Mouse (Mus musculus) CD4-positive, CD25-positive, alpha-beta regulatory T cell, adult 4 months (primary cell): ENCODE data around the gene Mast1. TPM values are rescaled to one million over a fixed set of nuclear protein-coding genes. Genes with fewer than 3 reads are reported as not detected.

Experiments
- ATAC-seq: one replicate; pipeline ENCODE4 v1.8.0; 2017
- polyA plus RNA-seq, 2 experiments: library from polyadenylated mRNA; unstranded; fragments of 100-300 nt; shearing (Covaris generic); gene quantifications; one replicate each; pipeline ENCODE4 v1.2.1; 2017

Mast1 gene
- polyA plus RNA-seq, 2 experiments from 2014 or later = 1.2 to 1.3 TPM

GRCm38 (mm10) chr8:84973079-84973478, 35.9 kb upstream of the Mast1 start:
- ATAC-seq = no peak

GRCm38 (mm10) chr8:84970913-84971312, 33.8 kb upstream of the Mast1 start:
- no peak for ATAC-seq

GRCm38 (mm10) chr8:84970135-84970790, 33.1 kb upstream of the Mast1 start:
- ATAC-seq = no peak

GRCm38 (mm10) chr8:84969241-84970134, 32.3 kb upstream of the Mast1 start, which contains the start of the genes Gm49661, Prdx2 and Rnaseh2a:
Gene Gm49661 (minus strand): TSS chr8:84969433.
Gene Prdx2 (plus strand): TSS chr8:84969587.
Gene Rnaseh2a (minus strand): TSS chr8:84969767.
- peak; percentile 39 for ATAC-seq

GRCm38 (mm10) chr8:84968650-84969049, 31.5 kb upstream of the Mast1 start:
- ATAC-seq = no peak

- ATAC-seq = no peak
These were observed 30.6 kb upstream of the Mast1 start for GRCm38 (mm10) chr8:84967532-84968304.

- ATAC-seq = no peak
These were observed 29.4 kb upstream of the Mast1 start for GRCm38 (mm10) chr8:84966603-84967002.

GRCm38 (mm10) chr8:84965731-84966291, 28.7 kb upstream of the Mast1 start:
- ATAC-seq = peak; percentile 94

- ATAC-seq = no peak
These were observed 26.8 kb upstream of the Mast1 start for GRCm38 (mm10) chr8:84963952-84964351.

GRCm38 (mm10) chr8:84959811-84960210, 22.7 kb upstream of the Mast1 start:
- ATAC-seq = no peak

- no peak for ATAC-seq
These were observed 19.6 kb upstream of the Mast1 start for GRCm38 (mm10) chr8:84956768-84957167.

- no peak for ATAC-seq
These were observed 15.6 kb upstream of the Mast1 start for GRCm38 (mm10) chr8:84952612-84953255.

GRCm38 (mm10) chr8:84949753-84950152, 12.6 kb upstream of the Mast1 start:
- no peak for ATAC-seq

- ATAC-seq = no peak
These were observed 10.0 kb upstream of the Mast1 start for GRCm38 (mm10) chr8:84947241-84947545.

- no peak for ATAC-seq
These were observed 9.5 kb upstream of the Mast1 start, which contains the start of gene Rtbdn for GRCm38 (mm10) chr8:84946528-84947240. Gene Rtbdn (plus strand): TSS chr8:84946991.

GRCm38 (mm10) chr8:84945633-84946527, 8.7 kb upstream of the Mast1 start:
- ATAC-seq = no peak

- no peak for ATAC-seq
These were observed 8.1 kb upstream of the Mast1 start for GRCm38 (mm10) chr8:84945235-84945632.

GRCm38 (mm10) chr8:84944478-84945160, 7.5 kb upstream of the Mast1 start:
- peak; percentile 53 for ATAC-seq

- no peak for ATAC-seq
These were observed 6.5 kb upstream of the Mast1 start for GRCm38 (mm10) chr8:84943699-84944098.
